Mouse (Mus musculus): Measurements from ENCODE around the gene Tcl1.
"Not testable (repeated sequence)": the region's sequence is repeated elsewhere in the genome, so short reads cannot be mapped to it uniquely, and the experiment has no call there.

GRCm38 (mm10) chr12:105199684-105200497 is 22.7 kb downstream of the Tcl1 start:
- not testable (repeated sequence) for TF ChIP-seq CTCF (IDR thresholded peaks at IDR 0.05; ENCODE audit: low read depth); EP300 (optimal IDR thresholded peaks at IDR 0.05)
